Mouse (Mus musculus): ENCODE results near the gene Gm3625.

DNA sequence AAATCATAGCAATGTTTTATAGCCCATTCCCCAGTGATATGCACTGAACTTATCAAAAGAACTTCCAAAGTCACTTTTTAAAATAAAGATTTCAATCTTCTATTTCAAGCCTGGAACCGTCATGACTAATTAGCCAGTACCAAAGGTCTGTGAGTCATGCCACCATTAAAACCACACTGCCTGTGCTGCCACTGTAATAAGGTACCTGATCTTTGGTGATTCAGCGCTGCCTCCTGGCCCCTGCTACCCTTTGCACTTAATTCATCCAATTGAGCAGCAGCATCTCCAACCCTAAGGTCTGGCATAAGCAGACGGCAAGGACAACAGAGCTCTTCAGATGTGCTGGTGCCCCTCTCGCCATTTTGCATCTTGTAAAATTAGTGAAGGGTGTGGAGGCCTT is 18.7 kb downstream of the Gm3625 start:
- TF ChIP-seq GATA1 (IDR thresholded peaks at IDR 0.05; ENCODE audit: borderline replicate concordance, low read length) = no peak
- no peak for TF ChIP-seq FLI1 (IDR thresholded peaks at IDR 0.05; ENCODE audit: low read length)

Data from megakaryocyte, embryonic 14.5 days (primary cell).